Mouse (Mus musculus) kidney, adult 2 months (tissue): ENCODE results near the gene Sgce. TPM values are rescaled to one million over a fixed set of nuclear protein-coding genes. Genes with fewer than 3 reads are reported as not detected.
A peak's percentile ranks its signal among the peaks of the same experiment; 100 is the strongest.

Experiments used
- DNase-seq: peaks from one replicate; pipeline ENCODE4 v3.0.0; 2021
- H3K27ac ChIP-seq: fragments of 200-500 bp; 2 replicates; pipeline ENCODE4 v1.5.1; 2012; ENCODE audit warnings: low read depth, low read length, control low read depth, inconsistent platforms; ENCODE audit not compliant: insufficient read depth
- H3K27me3 ChIP-seq: fragments of 200-500 bp; replicated peaks from 2 replicates; pipeline ENCODE4 v1.6.1; 2012; ENCODE audit warnings: mild to moderate bottlenecking, moderate library complexity, low read length, inconsistent platforms; ENCODE audit not compliant: control insufficient read depth, insufficient read depth
- H3K36me3 ChIP-seq: fragments of 200-500 bp; 2 replicates; pipeline ENCODE4 v1.6.1; 2012; ENCODE audit warnings: mild to moderate bottlenecking, moderate library complexity, low read length, inconsistent platforms; ENCODE audit not compliant: control insufficient read depth, insufficient read depth
- H3K4me1 ChIP-seq: fragments of 200-500 bp; 2 replicates; pipeline ENCODE4 v1.6.1; 2011; ENCODE audit warnings: low read length; ENCODE audit not compliant: control insufficient read depth, insufficient read depth
- H3K4me3 ChIP-seq: fragments of 200-500 bp; 2 replicates; pipeline ENCODE4 v1.5.1; 2011; ENCODE audit warnings: mild to moderate bottlenecking, low read depth, low read length, control low read depth; ENCODE audit not compliant: insufficient read depth
- CTCF ChIP-seq: fragments of 200-500 bp; conservative IDR thresholded peaks from 2 replicates; pipeline ENCODE4 v1.5.1; 2011; ENCODE audit warnings: low read depth, mild to moderate bottlenecking, control low read depth, low read length, moderate library complexity, mixed read lengths; ENCODE audit not compliant: insufficient read depth, insufficient read length
- POLR2A ChIP-seq: fragments of 200-500 bp; IDR thresholded peaks from one replicate; pipeline ENCODE4 v1.6.1; 2011; ENCODE audit warnings: low read depth, low read length, control low read depth
- WGBS: fragments of 180-500 bp; shearing (Covaris S2); methylation state at CpG from one replicate; pipeline ENCODE4 v1.1.7; 2018; 5-methylcytosine and 5-hydroxymethylcytosine counted together
- polyA plus RNA-seq: library from polyadenylated mRNA; depleted of rRNA; stranded (reverse); fragments of >200 nt; gene quantifications from 2 replicates; pipeline ENCODE4 v1.2.3, GENCODE M21; 2012

Gene Sgce
- polyA plus RNA-seq, 1 experiment: 8.0 TPM

DNA sequence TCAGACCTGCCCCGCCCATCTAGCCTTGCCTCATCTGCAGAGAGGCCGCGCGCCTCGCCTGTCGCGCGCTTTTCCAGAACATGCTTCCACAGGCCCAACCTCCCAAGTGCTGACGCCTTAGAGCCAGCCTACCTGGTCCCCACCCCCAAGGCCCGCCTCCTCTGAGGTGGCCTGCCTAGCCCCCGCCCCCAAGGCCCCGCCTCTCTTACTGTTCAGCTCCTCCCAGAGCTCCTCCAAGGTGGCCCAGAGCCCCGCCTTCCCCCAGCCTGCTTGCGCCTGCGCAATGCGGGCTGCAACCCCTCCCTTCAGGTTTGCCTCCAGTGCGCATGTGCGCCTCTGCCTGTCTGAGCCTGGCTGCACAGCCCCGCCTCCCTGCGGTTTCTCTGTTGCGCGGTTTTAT, 2.1 kb upstream of the Sgce start:
- peak; percentile 96 for DNase-seq

DNA sequence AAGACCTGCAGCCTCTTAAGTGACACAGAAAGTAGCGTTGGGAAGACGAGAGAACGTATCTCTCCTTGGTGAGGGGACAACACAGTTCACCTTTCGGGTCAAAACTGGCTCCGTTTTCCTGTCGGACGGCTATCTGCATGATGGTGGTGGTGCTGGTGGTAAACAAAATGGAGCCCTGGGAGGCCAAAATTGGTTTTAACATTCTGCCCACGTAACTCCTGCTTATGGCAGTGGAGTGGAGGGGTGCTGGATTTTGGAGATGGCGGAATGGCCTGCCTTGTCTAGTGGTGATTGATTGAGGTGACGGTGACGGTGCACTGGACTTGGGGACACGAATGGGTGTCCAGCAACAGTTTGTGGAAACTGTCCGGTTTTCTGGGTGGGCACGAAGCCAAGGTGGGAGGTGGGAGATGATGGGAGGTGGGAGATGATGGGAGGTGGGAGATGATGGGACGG, 1.5 kb upstream of the Sgce start:
- no peak for DNase-seq
- 51% methylated on average over 15 of the region's 15 CpGs for WGBS

More for the DNA sequence above, 2.1 kb upstream of the Sgce start:
- Histone ChIP-seq H3K4me3 (no peak overlapping the region), H3K36me3 (no peaks in the 10 kb centered on the region), H3K4me1 (no peaks in the 10 kb centered on the region), H3K27ac (no peak overlapping the region), H3K27me3 (no peaks in the 10 kb centered on the region; the same call in 1 of the 2 replicates)
- WGBS: 46% methylated on average over 22 of the region's 22 CpGs
- TF ChIP-seq POLR2A (no peak), CTCF (no peak)

DNA sequence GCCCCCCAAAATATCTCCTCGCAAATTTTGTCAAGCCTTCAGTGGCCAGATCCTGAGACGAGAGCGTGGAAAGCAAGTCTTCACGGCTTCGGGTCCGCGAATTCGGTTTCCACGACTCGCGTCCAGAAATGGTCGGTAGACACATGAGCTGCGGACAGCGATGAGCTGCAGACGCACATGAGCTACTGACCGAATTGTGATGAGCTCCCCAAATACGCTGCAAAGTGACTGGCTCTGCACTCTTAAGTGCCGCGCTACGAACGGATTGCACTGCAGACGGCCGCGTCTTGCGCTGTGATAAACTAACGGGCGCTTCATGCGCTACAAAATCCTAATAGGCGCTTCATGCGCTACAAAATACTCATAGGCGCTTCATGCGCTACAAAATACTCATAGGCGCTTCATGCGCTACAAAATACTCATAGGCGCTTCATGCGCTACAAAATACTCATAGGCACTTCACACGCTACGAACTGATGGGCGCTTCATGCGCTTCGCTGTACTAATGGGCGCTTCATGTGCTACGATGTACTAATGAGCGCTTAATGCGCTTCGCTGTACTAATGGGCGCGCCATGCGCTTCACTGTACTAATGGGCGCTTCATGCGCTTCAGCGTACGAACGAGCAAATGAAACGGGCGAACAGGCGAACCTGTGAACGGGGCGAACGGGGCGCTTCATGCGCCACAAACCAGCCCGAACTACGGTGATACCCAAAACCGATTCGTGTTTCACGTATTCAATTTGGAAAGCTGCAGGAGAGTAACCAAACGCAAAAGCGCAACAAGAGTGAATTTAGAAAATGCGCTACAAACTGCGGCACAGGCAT, 884 bp upstream of the Sgce start:
- peak overlapping the region; percentile 36 for H3K4me3 ChIP-seq
- no peak for TF ChIP-seq CTCF
- no peak for TF ChIP-seq POLR2A
- H3K36me3 ChIP-seq: no peaks in the 10 kb centered on the region
- WGBS: 51% methylated on average over 71 of the region's 71 CpGs
- H3K27ac ChIP-seq: no peak overlapping the region
- DNase-seq: peak; percentile 46
- no peaks in the 10 kb centered on the region; the same call in 1 of the 2 replicates for H3K27me3 ChIP-seq
- H3K4me1 ChIP-seq: no peaks in the 10 kb centered on the region

More for the DNA sequence above, 1.5 kb upstream of the Sgce start:
- H3K27me3 ChIP-seq: no peaks in the 10 kb centered on the region; the same call in 1 of the 2 replicates
- H3K4me3 ChIP-seq: peak overlapping the region; percentile 36; the same call in 1 of the 2 replicates
- TF ChIP-seq CTCF: no peak
- TF ChIP-seq POLR2A: no peak
- no peaks in the 10 kb centered on the region for H3K36me3 ChIP-seq
- no peaks in the 10 kb centered on the region for H3K4me1 ChIP-seq
- H3K27ac ChIP-seq: no peak overlapping the region

DNA sequence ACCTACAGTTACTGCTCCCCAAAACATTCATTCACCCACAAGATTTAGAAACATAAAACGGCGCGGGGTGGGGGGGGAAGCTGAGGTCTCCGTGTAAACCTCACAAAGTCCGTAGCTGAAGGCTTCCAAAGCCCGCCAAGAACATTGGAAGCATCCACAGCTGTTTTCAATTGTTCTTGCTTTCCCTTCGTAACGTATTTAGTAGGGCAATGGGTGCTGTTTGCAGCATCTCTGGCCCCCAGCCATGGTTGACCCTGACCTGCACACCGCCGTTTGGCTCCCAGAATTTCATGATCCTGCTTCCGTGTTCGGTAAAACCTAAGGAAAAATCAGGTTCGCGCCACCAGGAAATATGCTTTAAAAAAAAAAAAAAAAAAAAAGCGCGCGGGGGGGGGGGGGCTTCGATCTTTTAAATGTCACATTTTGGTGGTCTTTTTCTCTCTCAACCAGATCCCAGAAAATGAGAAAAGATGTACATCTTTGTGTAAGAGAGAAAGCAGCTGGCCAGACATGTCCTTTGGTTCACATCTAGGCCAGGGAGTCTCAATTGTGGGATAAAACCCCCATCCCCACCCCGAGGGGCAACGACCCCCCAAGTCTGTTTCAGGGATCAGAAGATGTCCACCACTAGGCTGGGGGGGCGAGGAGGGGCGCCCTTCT, 841 bp downstream of the Sgce start:
- H3K27ac ChIP-seq: no peak overlapping the region
- H3K36me3 ChIP-seq: no peaks in the 10 kb centered on the region
- TF ChIP-seq POLR2A: no peak
- TF ChIP-seq CTCF: no peak
- H3K27me3 ChIP-seq: no peaks in the 10 kb centered on the region; the same call in 1 of the 2 replicates
- DNase-seq: no peak
- peak overlapping the region; percentile 45 for H3K4me3 ChIP-seq
- WGBS: 56% methylated on average over 22 of the region's 22 CpGs
- H3K4me1 ChIP-seq: no peaks in the 10 kb centered on the region

DNA sequence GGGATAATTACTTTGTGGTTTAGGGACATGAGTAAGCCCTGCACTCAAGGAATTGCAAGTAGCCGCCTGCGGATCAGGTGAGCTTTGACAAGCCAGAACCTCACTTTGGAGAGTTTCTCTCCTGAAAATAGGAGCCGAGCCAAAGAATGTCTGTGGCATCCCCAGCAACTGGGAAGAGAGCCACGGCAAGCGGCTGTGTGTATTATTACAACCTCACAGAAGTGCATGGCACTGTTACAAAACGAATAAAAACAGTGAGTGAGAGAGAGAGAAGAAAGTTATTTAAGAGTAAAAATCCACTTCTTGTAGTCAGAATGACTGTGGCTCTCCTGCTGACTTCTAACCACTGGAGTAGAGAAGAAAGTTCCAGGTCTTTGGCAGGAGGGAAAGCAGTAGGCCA, 6.5 kb downstream of the Sgce start:
- Histone ChIP-seq H3K27ac (no peak overlapping the region), H3K27me3 (no peaks in the 10 kb centered on the region), H3K4me3 (no peak overlapping the region), H3K4me1 (no peaks in the 10 kb centered on the region), H3K36me3 (no peaks in the 10 kb centered on the region)
- TF ChIP-seq POLR2A: no peak
- no peak for TF ChIP-seq CTCF
- peak; percentile 23 for DNase-seq
- 33% methylated on average over 6 of the region's 6 CpGs for WGBS

DNA sequence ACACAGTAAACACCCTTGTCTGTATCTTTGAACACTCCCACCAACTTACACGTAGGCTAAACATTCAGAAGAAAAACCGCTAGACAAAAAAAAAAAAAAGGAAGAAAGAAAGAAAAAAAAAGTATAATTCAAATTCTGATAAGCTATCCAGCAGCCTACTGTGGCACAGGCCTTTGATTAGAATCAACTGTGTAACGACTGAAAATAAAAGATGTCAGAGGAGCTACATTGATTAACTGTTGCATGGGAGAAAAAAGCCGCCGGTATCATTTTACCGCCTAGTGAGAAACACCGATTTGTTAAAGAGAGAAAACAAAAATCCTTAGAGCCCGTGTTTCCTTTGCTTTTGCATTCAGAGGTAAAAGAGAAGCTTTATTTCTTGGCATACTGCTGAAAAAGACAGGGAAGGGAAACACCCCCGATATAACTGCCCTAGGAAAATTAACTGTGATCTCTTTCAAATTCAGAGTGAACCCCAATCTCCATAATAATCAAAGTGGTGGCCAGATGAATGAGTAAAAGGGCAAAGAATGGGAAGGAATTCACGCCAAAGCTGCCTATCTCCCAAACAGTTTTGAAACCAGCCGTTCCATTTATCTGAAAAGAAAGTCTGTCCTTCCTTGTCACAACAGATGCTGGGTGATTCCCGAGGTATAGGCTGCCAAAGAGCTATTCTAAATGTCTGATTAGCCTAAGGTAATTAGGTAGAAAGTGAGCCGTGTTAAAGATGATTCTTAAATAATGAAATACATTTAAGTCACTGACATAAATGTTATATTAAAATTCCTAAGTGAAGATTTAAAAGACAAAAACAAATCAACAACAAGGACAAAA, 7.3 kb downstream of the Sgce start:
- Histone ChIP-seq H3K4me3 (no peak overlapping the region), H3K36me3 (no peaks in the 10 kb centered on the region), H3K27ac (no peak overlapping the region), H3K4me1 (no peaks in the 10 kb centered on the region), H3K27me3 (no peaks in the 10 kb centered on the region)
- WGBS: 43% methylated on average over 13 of the region's 13 CpGs
- TF ChIP-seq POLR2A: no peak
- TF ChIP-seq CTCF: no peak
- no peak for DNase-seq

DNA sequence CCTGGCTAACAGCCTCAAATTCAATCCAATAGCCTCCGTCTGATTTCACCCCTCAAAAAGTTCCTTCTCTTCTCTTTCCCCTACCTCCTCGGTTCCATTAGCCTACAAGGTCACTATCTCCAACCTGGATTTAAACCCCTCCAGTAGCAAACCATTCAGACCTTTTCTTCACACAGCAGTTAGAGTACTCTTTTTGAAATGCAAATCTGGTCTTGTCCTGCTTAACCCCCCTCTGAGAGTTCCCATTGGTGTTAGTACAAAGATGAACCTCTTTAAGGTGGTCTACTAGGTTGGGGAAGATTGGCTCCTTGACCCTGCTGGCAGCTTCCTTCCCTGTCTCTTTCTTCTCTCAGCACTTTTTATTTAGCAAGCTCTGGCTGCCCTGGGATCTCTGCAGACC, 8.3 kb downstream of the Sgce start:
- WGBS: 71% methylated on average over 2 of the region's 2 CpGs
- Histone ChIP-seq H3K27ac (no peak overlapping the region), H3K4me3 (no peak overlapping the region), H3K27me3 (no peaks in the 10 kb centered on the region), H3K36me3 (no peaks in the 10 kb centered on the region), H3K4me1 (no peaks in the 10 kb centered on the region)
- no peak for DNase-seq
- TF ChIP-seq CTCF (no peak), POLR2A (no peak)
